Mouse (Mus musculus): Measurements from ENCODE around the gene Selplg. TPM values are rescaled to one million over a fixed set of nuclear protein-coding genes. Genes with fewer than 3 reads are reported as not detected.
"Not testable (repeated sequence)": the region's sequence is repeated elsewhere in the genome, so short reads cannot be mapped to it uniquely, and the experiment has no call there.

The Selplg gene
- total RNA-seq, 2 experiments from 2014 or later = 1.5 to 2.7 TPM

- intact Hi-C loops (cut with DNase I) = no loop called here
- DNase-seq = no peak
Measured at GRCm38 (mm10) chr5:113797149-113797882, 35.1 kb downstream of the Selplg start.

- peak; percentile 44 for DNase-seq
- intact Hi-C loops (cut with DNase I) = no loop called here
Measured at GRCm38 (mm10) chr5:113796401-113797148, 35.9 kb downstream of the Selplg start.

DNA sequence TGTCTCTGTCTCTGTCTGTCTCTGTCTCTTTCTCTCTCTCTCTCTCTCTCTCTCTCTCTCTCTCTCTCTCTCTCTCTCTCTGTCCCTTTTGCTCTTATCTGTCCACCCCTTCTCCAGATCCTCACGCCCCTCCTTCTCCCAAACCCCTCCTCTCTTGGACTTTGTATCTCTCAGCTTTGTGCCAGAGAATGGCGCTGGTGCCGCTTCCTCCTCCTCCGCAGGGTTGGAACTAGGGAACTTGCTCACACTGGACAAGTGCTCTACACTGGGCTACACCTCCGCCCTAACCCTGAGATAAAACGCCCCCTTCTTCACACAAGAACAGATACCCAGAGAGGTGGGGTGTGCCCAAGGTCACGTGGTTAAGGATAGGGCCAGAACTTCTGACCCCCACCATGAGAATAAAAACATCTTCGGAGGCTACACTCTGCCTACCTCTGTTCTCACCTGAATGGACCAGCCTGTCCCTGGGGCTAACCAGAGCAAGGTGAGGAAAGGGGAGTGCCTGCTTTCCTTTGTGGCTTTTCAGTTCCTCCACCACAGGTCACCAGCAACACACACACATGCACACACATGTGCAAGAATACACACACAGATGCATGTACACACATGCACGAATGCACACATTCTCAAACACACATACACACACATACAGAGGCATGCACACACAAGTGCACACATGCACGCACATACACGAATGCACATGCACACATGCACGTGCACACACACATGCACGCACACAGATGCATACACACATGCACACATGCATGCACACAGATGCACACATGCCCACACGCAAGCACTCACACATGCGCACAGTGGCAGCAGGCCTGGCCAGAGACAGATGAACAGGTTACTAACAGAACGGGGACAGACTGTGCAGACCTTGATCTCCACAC is 41.0 kb downstream of the Selplg start:
- no peak for DNase-seq
- intact Hi-C loops (cut with DNase I) = no loop called here

DNA sequence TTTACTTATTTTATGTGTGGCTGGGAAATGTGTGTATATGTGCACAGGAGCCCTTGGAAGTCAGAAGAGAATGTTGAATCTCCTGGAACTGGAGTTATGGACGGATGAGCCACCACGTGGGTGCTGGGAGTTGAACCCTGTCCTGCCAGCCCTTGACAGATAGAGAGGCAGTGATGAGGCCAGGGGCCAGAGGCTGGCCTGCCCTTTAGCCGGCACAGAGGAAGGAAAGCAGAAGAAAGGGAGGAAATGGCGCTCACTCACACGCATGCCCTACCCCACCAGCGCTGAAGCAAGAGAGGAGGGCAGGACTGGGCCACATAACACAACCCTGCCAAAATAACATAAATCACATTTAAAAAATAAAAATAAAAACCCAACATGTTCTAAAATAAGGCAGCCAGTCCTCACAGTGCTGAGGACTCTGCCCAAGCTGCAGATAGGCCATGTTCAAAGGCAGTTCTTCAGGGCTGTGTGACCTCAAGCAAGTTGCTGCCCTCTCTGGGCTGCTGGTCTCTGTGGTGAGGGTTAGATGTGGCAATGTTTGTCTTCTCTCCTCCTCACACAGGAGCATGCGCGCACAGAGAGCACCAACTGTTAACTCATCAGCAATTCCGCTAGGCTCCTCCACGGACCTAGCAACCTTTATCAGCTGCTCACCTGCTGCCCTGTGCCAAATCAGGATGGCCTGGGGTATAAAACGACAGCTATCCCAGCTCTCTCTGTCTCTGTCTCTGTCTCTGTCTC is 41.8 kb downstream of the Selplg start:
- DNase-seq = no peak
- intact Hi-C loops (cut with DNase I) = no loop called here

DNA sequence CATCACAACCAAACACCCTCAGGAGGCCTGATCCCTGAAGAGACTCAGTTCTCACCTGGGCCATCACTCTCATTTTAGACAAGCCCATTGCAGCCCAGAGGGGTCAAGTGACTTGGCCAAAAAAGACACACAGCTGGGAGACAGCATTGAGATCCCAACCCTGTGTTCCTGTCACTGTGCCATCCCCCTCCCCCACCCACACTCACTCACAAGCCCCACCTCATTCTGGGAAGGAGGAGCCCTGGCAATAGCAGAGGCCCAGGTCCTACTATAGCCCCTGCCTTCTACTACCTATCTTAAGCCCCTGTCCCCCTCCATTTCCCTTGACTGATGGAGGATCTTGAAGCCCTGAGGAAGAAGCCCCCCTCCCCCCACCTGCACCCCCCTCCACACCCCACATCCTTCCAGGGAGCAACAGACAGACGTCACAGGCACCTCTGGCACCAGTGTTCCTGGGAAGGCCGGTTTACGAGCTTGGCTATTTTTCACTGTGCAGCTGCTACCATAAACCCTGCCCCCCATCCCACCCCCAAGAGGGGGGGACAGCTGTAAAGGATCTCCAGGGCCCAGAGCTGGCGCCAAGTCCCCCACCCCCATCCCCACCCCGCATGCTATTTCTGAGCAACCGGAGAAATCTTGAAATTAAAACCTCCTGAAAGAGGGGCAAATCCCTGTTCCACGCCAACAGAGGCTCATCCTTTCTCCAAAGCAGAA is 43.2 kb downstream of the Selplg start:
- intact Hi-C loops (cut with DNase I) = no loop called here
- no peak for DNase-seq

GRCm38 (mm10) chr5:113788645-113789044 is 43.8 kb downstream of the Selplg start:
- intact Hi-C loops (cut with DNase I) = no loop called here
- no peak for DNase-seq

DNA sequence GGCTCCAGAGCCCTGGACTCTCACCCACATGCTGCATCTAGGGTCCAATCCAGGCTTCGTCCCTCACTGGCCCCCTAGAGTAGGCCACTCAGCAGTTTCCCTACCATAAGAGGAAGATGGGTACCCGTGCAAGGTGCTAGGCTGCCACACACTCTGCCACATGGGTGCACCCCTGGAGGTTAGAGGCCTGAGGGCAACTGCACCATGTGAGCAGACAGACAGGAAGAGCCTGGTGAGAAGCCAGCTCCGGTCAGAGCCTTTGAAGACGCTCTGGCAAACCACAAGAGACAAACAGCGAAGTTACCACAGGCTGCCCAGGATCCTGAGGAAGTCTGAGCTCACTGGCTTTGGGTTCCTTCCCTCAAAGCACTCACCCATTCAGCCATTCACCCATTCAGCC is 45.5 kb downstream of the Selplg start:
- intact Hi-C loops (cut with DNase I) = no loop called here
- DNase-seq = no peak

- intact Hi-C loops (cut with DNase I); DNase-seq: not testable (repeated sequence)
Measured at GRCm38 (mm10) chr5:113784104-113784503, 48.3 kb downstream of the Selplg start.

- DNase-seq = no peak
- intact Hi-C loops (cut with DNase I) = no loop called here
Measured at GRCm38 (mm10) chr5:113783581-113784001, 48.9 kb downstream of the Selplg start.

- intact Hi-C loops (cut with DNase I) = no loop called here
- no peak for DNase-seq
Measured at GRCm38 (mm10) chr5:113782624-113783023, 49.8 kb downstream of the Selplg start.

- DNase-seq = no peak
- intact Hi-C loops (cut with DNase I) = no loop called here
Measured at GRCm38 (mm10) chr5:113781875-113782274, 50.6 kb downstream of the Selplg start.

GRCm38 (mm10) chr5:113781254-113781653 is 51.2 kb downstream of the Selplg start:
- no peak for DNase-seq
- intact Hi-C loops (cut with DNase I) = no loop called here

DNA sequence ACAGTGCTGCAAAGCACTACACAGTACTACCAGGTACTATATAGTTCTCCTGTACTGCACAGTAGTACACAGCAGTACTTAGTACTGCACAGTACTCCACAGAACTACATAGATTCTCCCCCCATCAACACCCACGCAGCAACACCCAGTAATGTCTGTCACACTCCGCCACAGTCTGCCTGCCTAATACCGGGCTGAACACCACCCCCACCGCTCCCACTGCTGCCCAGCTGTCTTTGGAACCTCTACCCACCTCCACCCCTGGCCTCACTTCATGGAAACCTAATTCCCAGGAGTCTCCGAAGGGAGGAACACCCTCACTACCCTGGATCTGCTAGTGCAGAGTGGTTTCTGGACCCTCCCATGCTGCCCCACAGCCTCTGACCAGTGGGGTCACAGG is 51.7 kb downstream of the Selplg start:
- intact Hi-C loops (cut with DNase I) = no loop called here
- DNase-seq = no peak

- intact Hi-C loops (cut with DNase I) = no loop called here
- no peak for DNase-seq
Measured at GRCm38 (mm10) chr5:113780082-113780752, 52.2 kb downstream of the Selplg start.

- no peak for DNase-seq
- intact Hi-C loops (cut with DNase I) = loop anchor here (10.0 kb wide), 1 partner anchor 165 kb away; no protein-coding TSS in a partner anchor
Measured at GRCm38 (mm10) chr5:113779569-113779968, 52.9 kb downstream of the Selplg start.

DNA sequence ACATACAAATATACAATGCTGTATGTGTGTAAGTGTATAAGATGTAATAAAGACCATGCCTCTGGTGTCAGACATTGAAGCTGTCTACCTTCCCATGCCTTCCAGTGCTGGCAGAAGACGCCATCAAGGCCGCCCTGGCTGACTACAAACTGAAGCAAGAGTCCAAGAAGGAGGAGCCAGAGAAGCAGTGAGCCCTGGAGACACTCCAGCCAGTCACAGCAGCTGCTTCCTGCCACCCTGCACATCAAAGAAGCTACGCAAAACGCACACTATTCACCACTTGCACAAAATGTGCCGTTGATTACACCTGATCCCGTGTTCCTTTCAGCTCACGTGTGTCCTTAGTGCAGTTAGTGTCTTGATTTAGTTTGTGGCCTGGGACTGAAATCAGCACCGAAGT is 54.7 kb downstream of the Selplg start:
- intact Hi-C loops (cut with DNase I) = loop anchor here (10.0 kb wide), 1 partner anchor 167 kb away; no protein-coding TSS in a partner anchor
- DNase-seq = not testable (repeated sequence)

DNA sequence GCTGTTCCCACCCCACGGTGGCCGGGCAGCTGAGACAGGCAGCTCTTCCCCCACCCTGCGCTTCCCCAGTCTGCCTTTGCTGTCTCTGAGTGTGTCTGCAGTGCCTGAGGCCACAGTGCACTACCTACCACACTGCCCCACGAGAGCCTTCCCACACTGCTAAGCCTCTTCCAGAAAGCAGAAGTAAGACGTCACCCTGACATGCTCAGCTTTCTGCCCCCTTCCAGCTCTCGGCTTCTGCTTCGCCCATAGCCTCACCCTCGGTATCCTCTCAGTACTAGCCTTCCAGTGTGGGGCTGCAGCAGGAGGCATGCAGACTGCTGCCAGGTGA is 55.6 kb downstream of the Selplg start:
- intact Hi-C loops (cut with DNase I) = loop anchor here (10.0 kb wide), 1 partner anchor 168 kb away; no protein-coding TSS in a partner anchor
- no peak for DNase-seq

DNA sequence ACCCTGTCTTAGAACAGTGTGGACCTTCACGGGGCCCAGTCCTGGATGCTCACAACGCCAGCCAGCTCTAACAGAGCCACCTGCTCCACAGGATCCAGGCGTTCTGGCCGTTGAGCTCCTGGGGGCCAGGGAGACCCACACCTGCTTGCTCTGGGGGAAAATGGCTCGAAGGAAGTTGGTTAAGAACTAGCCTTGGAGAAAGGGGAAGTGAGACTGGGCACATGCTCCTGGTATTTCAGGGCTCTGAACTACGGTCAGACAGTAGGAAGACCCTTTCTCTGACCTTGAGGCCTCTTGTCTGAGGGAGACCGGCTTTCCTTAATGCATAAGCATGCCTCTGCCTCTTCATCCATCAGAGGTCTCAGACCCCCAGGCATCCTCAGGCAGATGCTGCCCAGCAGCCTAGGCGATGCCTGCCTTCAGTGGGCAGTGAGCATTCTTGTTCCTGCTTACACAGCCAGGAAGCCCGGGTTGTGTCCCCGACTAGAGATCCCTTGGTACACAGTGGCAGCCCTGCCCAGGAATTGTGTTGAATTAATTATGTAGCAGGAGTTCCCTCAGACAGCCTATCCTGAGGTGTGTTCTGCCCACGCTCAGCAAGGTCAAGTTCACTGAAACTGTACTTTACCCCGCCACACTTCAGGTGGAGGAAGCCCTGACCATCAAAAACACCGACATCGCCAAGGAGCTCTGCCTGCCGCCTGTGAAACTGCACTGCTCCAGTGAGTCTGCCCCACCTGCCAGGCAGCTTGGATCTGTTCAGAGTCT is 56.1 kb downstream of the Selplg start:
- DNase-seq = no peak
- intact Hi-C loops (cut with DNase I) = loop anchor here (10.0 kb wide), 1 partner anchor 168 kb away; no protein-coding TSS in a partner anchor
